Mouse (Mus musculus): ENCODE data around the gene Dpep3. TPM values are rescaled to one million over a fixed set of nuclear protein-coding genes. Genes with fewer than 3 reads are reported as not detected.
"Not testable (repeated sequence)": the region's sequence is repeated elsewhere in the genome, so short reads cannot be mapped to it uniquely, and the experiment has no call there.

Dpep3 gene
- total RNA-seq (2021): not detected
- long read RNA-seq, experiment 1: 0 reads
- long read RNA-seq, experiment 2: 0 reads

DNA sequence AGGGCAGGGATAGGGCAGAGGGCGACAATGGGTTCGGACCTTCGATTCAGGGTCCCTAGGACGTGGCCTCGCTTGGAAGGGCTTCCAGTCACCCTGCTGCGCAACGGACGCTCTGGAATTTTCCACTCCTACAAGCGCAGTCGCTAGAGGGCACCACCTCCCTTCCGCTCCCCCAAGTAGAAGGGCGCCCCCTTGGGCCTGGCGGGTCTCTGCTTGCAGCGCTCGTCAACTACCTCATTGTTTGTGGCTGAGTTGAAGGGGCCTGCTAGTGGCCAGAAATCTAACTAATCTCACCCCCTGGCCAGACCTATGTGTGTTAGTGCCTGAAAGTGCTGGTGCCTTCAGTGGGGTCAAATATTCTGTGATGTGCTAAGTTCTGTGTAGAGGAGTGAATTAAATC is at the start of gene Dpep3:
Gene Dpep3 (minus strand): TSS at position 105 of the 400 bp plus-strand sequence.
- no peak for DNase-seq

DNA sequence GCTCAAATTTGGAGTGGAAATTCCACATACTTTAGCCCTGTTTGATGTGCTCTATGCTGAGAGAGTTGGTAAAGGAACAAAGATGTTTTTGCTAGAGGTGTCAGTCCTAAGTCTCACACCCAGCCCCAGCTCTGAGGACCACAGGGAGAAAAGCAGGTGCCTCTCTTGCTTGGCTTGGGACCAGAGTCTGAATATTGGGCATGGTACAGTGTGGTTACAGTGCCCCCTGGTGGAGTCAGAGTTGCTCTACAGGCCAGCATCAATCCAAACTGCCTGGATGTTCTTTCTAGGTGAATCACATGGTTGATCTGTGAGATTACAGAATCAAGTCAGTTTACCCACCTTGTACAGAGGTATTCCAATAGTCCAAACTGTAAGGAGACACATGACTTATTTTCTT is 43.3 kb upstream of the Dpep3 start:
- peak; percentile 52 for DNase-seq

DNA sequence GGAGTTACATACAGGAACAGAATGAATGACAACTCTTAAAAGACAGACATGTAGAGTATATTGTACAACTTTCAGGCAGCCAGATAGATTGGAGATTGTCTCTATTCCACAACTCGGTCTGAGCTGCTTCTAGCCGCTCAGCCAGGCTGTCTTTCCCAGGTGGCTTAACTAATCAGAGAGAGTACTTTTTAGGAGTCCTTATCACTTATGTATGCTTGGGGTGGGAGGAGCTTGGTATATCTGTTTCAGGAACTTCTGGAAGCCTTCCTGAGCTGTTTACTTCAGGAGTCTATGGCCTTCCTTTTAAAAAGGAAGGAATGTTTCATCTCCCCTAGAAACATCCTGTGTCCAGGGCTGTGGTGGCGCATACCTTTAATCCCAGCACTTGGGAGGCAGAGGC is 38.8 kb upstream of the Dpep3 start:
- no peak for DNase-seq

DNA sequence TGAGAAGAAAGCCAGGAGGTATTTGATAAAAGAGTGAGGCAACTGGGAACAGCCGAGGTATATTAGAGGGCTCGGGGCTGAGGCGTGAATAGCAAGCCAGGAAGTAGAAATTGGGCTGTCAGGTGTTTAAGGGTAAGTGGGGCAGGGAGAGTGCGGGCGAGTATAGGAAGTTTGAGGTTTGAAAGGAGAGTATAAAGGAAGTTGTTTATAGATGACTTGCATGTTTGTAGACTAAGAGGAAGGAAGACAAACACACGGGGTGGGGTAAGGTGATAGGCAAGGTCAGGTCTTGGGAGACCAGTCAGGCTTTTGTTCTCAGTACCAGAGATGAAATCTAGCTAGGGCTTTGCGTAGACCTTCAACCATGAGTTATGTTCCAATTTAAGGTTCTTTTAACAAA is 37.9 kb upstream of the Dpep3 start:
- DNase-seq: no peak

DNA sequence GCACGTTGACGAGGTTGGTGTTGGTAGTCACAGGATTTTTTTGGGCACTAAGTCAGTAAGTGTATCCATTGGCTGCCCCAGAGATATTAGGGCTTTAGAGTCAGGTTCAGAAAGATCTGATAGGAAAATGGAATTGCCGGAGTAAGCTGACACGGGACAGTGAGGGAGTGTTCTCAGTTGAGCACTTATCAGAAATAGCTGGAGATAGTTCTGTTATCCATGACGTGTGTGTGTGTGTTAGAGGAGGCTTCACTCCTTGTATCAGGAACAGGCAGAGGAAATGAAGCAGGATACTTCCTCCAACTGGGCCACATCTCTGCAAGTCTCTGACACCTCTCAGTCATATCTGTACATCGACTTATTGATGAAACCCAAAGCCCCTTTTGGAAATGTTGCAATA is 37.1 kb upstream of the Dpep3 start:
- no peak for DNase-seq

DNA sequence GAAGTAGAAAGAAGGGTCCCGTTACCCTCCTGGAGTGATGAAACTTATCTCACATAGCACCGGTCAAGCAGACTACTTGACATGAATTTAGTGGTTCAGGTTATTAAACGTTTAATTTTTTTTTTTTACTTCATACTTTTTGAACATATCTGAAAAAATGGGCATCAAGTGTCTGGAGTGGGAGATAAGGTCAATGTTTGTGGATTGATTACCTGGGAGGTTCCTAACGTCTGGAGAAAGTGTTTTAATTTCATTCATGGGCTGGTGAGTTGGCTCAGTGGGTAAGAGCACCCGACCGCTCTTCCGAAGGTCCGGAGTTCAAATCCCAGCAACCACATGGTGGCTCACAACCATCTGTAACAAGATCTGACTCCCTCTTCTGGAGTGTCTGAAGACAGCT is 33.0 kb upstream of the Dpep3 start:
- DNase-seq: not testable (repeated sequence)

DNA sequence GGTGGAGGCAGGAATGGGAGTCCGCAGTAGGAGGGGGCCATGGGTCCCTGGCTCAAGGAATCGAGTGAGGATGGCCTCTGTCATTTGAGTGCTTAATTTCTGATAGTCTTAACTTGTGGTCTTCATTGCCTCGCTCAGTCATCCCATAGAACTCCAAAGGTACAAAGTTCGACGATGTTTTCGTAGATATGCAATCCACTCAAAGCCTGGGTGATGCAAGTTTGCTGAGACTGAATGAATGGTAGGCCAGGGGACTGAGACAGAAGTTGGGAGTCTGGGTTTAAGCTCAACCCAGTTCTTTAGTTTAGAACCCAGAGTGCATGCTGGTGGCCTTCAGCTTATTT is 32.4 kb upstream of the Dpep3 start, which contains the start of gene Ddx28:
Gene Ddx28 (minus strand): TSS at position 240 of the 344 bp plus-strand sequence.
- DNase-seq: no peak

DNA sequence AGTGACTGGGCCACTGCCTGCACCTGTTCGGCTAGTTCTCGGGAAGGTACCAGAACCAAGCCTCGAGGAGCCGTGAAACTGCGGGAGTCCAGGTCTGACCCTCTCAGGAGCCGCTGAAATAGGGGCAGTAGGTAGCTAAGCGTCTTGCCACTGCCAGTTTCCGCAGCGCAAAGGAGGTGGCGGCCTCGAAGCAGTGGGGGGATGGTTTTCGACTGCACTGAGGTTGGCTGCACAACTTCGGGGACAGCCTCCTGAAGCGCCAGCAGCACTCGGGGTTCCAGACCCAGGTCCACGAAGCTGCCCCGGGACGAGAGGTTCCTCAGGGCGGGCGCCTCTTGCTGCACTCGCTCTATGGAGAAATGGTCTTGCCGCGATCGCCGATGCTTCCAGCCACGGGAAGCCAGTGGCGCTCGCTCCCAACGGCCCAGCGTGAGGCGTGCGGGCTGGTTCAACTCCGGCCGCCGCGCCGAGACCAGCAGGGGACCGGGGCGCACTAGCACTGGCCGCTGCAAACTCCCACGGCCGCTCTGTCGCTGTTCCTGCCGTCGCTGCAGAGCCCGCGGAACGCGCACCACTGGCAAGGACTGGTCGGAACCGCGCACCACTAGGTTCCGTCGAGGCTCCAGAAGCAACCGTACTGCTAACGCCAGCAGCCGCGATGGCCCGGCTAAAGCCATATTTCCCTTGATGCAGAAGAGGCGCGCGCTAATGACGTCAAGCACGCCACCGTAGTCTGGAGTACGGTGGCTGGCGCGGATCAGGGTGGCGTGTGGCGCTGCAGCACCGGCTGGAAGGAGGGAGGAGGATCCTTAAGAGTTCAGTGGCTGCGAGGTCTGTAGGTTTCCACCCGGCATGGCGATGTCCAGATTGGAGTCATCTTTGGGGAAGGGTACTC is 31.8 kb upstream of the Dpep3 start:
- DNase-seq: peak; percentile 86

DNA sequence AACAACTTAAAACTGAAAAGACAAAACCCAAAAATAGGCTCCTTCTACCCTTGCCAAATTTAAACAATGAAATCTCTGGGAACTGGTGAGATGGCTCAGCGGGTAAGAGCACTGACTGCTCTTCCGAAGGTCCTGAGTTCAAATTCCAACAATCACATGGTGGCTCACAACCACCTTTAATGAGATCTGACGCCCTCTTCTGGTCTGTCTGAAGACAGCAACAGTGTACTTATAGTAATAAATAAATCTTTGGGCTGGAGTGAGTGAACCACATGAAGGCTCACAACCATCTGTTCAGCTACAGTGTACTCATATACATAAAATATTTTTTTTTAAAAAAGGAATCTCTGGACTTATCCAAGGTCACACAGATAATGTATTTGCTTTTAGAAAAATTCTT is 28.7 kb upstream of the Dpep3 start:
- DNase-seq: not testable (repeated sequence)

DNA sequence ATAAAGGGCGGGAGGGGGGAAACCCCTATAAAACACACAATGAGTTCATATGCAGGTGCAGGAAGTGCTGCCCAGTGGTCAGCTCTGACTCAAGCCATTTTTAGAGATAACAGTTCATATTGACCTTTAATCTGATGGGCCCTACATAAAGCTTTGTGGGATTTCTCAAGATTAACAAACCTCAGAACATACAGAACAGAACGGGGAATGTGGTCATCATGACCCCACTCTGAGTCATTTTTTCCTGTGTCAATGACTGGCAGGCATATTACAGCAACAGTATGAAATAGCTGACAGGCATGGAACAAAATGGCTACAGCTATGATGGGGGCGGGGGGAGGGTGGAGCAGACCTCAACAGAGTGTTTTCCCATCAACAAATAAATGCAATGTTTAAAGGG is 27.9 kb upstream of the Dpep3 start:
- no peak for DNase-seq

DNA sequence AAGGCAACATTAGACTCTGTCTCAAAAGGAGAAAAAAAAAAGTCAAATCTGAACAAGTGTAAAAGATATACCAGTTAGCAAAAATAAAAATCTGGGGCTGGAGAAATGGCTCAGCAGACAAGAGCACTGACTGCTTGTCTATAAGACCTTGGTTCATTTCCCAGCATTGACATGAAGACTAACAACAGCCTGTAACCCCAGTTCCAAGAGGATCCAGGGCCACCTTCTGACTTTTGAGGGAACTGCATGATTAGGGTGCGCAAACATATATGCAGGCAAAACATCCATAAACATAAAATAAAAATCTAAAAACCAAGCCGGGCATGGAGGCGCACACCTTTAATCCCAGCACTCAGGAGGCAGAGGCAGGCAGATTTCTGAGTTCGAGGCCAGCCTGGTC is 27.2 kb upstream of the Dpep3 start:
- DNase-seq: no peak

DNA sequence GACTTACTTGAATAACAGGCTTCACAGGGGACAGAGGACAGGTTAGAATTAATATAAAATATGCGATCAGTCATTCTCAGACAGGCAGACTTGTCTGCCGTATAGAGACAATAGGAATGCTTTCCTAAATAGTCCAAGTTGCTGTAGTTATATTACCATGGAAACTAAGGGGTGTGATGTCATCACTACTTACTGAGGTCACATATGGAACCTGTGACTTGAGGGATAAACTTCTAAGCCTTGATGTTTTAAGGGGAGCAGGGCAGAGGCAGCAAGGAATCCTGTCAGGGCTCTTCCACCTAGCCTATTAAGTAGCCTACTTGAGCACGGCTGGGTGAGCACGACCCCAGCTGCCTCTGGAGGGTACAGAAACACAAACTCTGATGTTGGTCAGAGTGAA is 26.6 kb upstream of the Dpep3 start, which contains the start of gene Dpep2nb:
Gene Dpep2nb (minus strand): TSS at position 101 of the 400 bp plus-strand sequence.
- DNase-seq: no peak

DNA sequence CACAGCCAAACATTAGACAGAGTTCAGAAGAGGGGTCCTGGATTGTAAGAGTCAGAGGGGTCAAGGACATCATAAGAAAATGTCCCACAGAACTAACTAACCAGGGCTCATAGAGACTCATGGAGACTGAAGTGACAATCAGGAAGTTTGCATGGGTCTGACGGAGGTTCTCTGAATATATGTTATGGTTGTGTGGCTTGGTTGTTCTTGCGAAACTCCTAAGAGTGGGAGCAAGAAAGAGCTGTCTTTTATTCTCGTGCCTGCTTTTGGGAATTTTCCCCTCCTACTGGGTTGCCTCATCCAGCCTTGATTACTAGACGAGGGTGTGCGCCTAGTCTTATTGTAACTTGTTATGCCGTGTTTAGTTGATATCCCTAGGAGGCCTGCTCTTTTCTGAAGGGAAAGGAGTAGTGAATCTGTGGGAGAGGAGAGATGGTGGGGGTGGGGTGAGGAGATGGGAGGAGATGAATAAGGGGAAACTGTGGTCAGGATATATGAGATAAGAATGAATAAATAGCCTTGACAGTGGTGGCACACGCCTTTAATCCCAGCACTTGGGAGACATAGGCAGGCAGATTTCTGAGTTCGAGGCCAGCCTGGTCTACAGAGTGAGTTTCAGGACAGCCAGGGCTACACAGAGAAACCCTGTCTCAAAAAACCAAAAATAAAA is 25.4 kb upstream of the Dpep3 start:
- no peak for DNase-seq

DNA sequence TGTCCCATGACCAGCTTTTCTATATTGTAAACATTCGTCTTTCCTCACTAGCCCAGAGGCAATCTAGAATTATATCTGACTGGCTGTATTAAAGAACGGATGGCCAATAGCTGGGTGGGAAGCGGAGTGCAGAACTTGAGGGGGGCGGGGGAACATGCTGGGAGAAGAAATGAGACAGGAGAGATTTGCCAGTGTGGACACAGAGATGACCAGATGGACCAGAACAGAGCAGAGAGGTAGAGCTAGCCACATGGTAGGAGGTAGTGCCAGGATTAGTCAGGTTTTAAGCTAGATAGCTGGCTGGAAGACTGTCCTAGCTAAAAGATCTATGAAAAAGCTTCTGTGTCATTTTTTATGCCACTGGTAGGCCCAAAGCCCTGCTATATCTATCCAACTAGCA is 22.7 kb upstream of the Dpep3 start:
- no peak for DNase-seq

DNA sequence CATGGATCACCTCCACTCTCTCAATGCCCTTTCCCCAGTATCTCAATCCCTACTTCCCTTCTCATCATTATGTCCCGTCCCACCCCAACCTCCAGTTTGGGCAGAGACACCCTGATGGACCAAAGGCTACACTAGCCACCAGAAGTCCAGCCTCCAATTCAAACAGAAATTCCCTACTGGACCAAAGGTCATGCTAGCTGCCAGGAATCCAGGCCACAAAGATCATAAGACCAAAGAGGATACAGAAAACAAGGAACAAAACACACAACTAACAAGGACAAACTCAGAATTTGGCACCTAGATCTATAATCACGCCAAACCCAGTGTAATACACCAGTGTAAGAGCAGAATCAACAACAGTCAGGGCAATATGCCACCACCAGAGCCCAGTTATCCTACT is 19.7 kb upstream of the Dpep3 start:
- DNase-seq: no peak

DNA sequence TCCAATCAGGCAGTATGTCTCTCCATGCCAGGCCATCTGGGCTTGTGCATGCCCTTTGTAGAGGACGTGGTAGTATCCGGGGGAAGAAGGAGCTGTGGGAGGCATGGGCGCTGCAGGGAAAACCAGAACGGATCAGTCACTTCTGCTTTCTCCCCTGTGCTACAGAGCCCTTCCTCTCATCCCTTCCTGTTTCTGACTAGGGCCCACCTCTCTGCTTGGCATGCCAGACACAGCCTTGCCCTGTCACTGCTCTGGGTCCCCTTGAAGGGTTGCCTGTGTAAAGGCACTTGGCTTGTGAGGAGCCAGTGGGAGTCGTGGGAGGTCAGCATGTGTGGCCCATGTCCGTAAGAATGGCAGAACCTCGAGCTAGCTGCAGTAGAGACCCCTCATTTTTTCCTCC is 17.1 kb upstream of the Dpep3 start:
- peak; percentile 13 for DNase-seq

DNA sequence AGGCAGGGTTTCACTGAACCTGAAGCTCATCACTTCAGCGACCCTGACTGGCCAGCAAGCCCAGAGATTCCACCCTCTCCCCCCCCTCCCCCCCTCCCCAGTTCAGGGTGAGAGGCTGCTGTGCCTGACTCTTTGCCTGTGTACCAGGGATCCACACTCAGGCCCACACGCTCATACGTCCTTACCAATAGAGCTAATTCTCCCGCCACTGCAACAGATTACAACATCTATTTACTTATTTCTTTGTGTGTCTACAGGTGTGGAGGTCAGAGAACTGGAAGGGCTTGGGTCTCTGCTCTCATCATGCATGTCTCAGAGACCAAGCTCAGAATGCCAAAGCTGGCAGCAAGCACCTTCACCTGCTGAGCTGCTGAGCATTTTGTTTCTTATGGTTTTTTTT is 14.0 kb upstream of the Dpep3 start:
- DNase-seq: no peak

DNA sequence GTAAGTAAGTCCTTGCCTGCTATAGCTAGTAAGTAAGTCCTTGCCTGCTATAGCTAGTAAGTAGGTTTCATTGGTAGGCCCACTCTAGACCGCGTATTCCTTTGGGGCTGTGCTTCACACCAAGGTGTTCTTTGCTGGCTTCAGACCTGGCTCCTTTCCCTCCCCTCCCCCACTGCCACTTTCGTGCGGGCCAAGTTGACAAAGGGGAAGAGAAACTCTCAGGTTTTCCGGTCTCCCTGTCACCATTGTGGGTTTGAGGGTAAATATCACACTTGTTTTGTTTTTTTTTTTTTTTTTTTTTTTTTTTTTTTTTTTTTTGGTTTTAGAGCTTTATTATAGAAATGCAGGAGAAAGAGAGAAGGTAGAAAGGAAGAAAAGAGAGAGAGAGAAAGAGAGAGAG is 13.3 kb upstream of the Dpep3 start:
- no peak for DNase-seq

DNA sequence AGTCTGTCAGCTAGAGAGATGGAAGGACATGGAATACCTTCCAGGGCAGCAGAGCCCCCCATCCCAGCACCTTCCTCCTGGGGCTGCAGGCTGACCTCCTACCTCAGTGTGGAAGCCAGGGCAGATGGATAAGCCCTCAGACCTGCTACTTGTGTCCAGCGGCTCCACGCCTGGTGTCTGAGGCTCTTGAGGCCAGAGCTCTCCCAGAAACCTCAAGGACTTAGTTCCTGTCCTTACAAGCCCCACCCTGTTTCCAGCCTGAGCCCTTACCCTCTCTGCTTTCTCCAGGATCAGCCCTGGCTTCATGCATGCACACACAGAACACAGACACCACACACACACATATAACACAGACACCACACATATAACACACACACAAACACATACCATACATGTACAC is 12.3 kb upstream of the Dpep3 start:
- DNase-seq: no peak

DNA sequence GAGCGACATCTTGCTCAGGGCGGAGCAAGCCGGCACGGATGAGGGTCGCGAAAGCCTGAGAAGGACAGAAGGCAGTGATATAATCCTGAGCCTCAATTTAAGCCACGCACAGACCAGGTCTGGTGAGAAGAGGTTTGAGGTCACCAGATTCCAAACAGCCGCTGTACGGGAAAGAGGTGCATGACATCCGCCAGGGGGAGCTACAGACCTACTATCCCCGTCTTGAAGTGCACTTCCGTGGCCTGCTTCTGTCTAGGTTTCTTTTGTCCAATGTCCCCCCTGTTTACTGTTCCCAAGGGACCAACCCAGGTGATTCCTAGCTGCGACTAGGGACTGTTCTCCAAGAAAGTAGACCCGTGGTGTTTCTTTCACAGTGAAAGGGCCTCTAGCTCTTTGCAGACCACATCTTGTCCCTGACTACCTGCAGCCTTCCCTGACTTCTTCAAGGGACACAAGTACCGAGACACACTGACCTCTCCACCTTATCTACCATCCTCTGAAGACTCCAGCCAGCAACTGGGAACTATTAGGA is 11.7 kb upstream of the Dpep3 start, which contains the start of gene Dus2:
Gene Dus2 (plus strand): TSS at position 482 of the 532 bp plus-strand sequence.
- peak; percentile 60 for DNase-seq

DNA sequence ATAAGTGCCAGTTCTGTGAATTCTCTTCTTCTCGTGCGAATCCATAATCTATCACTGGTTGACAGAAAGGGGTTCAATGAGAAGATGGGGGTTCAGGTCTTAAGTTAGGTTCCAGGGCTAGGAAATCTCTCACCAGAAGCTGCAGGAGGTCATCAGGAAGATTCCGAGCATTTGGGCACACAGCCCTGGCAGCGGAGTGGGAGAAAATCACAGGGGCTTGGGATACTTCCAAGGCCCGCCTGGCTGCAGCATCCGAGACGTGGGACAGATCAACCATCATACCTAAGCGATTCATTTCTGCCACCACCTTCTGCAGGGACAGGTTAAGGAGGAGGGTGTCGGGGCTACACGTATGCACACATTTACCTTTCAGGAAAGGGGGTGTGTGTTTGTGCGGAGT is 9.3 kb upstream of the Dpep3 start:
- DNase-seq: no peak

DNA sequence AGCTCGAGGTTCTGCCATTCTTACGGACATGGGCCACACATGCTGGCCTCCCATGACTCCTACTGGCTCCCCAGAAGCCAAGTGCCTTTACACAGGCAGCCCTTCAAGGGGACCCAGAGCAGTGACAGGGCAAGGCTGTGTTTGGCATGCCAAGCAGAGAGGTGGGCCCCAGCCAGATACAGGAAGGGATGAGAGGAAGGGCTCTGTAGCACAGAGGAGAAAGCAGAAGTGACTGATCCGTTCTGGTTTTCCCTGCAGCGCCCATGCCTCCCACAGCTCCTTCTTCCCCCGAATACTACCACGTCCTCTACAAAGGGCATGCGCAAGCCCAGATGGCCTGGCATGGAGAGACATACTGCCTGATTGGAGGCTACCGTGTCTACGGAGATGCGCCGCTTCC is 4.2 kb upstream of the Dpep3 start:
- not testable (repeated sequence) for DNase-seq

DNA sequence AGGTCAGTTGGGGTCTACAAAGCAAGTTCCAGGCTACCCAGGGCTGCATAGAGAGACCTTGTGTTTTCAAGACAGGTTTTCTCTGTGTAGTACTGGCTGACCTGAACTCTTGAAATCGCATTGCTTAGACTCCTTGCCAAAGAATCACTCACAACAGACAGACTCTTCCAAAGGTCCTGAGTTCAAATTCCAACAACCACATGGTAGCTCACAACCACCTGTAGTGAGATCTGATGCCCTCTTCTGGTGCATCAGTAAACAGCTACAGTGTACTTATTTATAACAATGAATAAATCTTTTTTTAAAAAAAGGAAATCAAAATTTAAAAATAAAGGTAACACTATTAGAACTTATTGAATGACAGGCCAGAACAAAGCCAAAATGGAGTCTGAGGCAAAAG is 1.9 kb upstream of the Dpep3 start:
- no peak for DNase-seq

Data from gastrocnemius, postnatal 25 days (tissue).